Mouse (Mus musculus): ENCODE measurements at regions not wholly inside any gene's neighbourhood (a gene's known extent, or its start where the extent isn't known, plus 50 kb on each side); places are given as distances from the start of the nearest gene placed in this dataset.

GRCm38 (mm10) chr11:71513067-71513350 lies 236.7 kb upstream of the Wscd1 start:
- no peak for DNase-seq (ENCODE audit: low spot score in 2 of 2)

GRCm38 (mm10) chr11:71515264-71515663 lies 234.5 kb upstream of the Wscd1 start:
- DNase-seq (ENCODE audit: low spot score in 2 of 2) = no peak

GRCm38 (mm10) chr11:71517377-71517776 lies 232.3 kb upstream of the Wscd1 start:
- no peak for DNase-seq (ENCODE audit: low spot score in 2 of 2)

GRCm38 (mm10) chr11:71527691-71528090 lies 222.0 kb upstream of the Wscd1 start:
- DNase-seq (ENCODE audit: low spot score in 2 of 2) = no peak

GRCm38 (mm10) chr11:71528588-71528987 lies 221.1 kb upstream of the Wscd1 start:
- no peak for DNase-seq (ENCODE audit: low spot score in 2 of 2)

GRCm38 (mm10) chr11:71541178-71541845 lies 208.4 kb upstream of the Wscd1 start:
- no peak for DNase-seq (ENCODE audit: low spot score in 2 of 2)

- no peak for DNase-seq (ENCODE audit: low spot score in 2 of 2)
These were observed 192.3 kb upstream of the Wscd1 start for GRCm38 (mm10) chr11:71557412-71557811.

- no peak for DNase-seq (ENCODE audit: low spot score in 2 of 2)
These were observed 184.9 kb upstream of the Wscd1 start for GRCm38 (mm10) chr11:71564831-71565230.

- DNase-seq (ENCODE audit: low spot score in 2 of 2) = no peak
These were observed 172.9 kb upstream of the Wscd1 start for GRCm38 (mm10) chr11:71576801-71577200.

GRCm38 (mm10) chr11:71581775-71582174 lies 167.9 kb upstream of the Wscd1 start:
- DNase-seq (ENCODE audit: low spot score in 2 of 2) = no peak

- DNase-seq (ENCODE audit: low spot score in 2 of 2) = no peak
These were observed 158.7 kb upstream of the Wscd1 start for GRCm38 (mm10) chr11:71591014-71591413.

GRCm38 (mm10) chr11:71594250-71594847 lies 155.4 kb upstream of the Wscd1 start:
- no peak for DNase-seq (ENCODE audit: low spot score in 2 of 2)

- no peak for DNase-seq (ENCODE audit: low spot score in 2 of 2)
These were observed 152.0 kb upstream of the Wscd1 start for GRCm38 (mm10) chr11:71597709-71598108.

- no peak for DNase-seq (ENCODE audit: low spot score in 2 of 2)
These were observed 138.9 kb upstream of the Wscd1 start for GRCm38 (mm10) chr11:71610782-71611181.

- DNase-seq (ENCODE audit: low spot score in 2 of 2) = no peak
These were observed 134.2 kb upstream of the Wscd1 start for GRCm38 (mm10) chr11:71615526-71615925.

GRCm38 (mm10) chr11:71625501-71626191 lies 124.1 kb upstream of the Wscd1 start:
- no peak for DNase-seq (ENCODE audit: low spot score in 2 of 2)

GRCm38 (mm10) chr11:71636111-71636510 lies 113.6 kb upstream of the Wscd1 start:
- no peak for DNase-seq (ENCODE audit: low spot score in 2 of 2)

- DNase-seq (ENCODE audit: low spot score in 2 of 2) = no peak
These were observed 112.9 kb upstream of the Wscd1 start for GRCm38 (mm10) chr11:71636785-71637184.

GRCm38 (mm10) chr11:71642886-71643285 lies 106.8 kb upstream of the Wscd1 start:
- no peak for DNase-seq (ENCODE audit: low spot score in 2 of 2)

- no peak for DNase-seq (ENCODE audit: low spot score in 2 of 2)
These were observed 97.9 kb upstream of the Wscd1 start for GRCm38 (mm10) chr11:71651756-71652380.

- DNase-seq (ENCODE audit: low spot score in 2 of 2) = no peak
These were observed 97.3 kb upstream of the Wscd1 start for GRCm38 (mm10) chr11:71652381-71652775.

GRCm38 (mm10) chr11:71658346-71658745 lies 91.4 kb upstream of the Wscd1 start:
- no peak for DNase-seq (ENCODE audit: low spot score in 2 of 2)

Data from spleen, postnatal 14 days (tissue).